Mouse (Mus musculus): ENCODE measurements around the gene Gm26938. TPM values are rescaled to one million over a fixed set of nuclear protein-coding genes. Genes with fewer than 3 reads are reported as not detected.

The Gm26938 gene
- total RNA-seq, 1 experiment from 2014 or later, result not detected

Other genes starting within 250 kb of the Gm26938 start
- gene Micall2, start 90.1 kb downstream of the Gm26938 start, total RNA-seq (2017), result 0.57 to 5.3 TPM in 2 of 3 replicates, not detected in the other
- gene Ints1, start 50.7 kb downstream of the Gm26938 start, total RNA-seq (2017), result 28.1 to 36.6 TPM (median 32.7 TPM) in 3 replicates
- 73.5 to 94.4 TPM (median 82.2 TPM) in 3 replicates for gene Mafk, start 34.9 kb downstream of the Gm26938 start, total RNA-seq (2017)
- 0.67 TPM in 1 of 3 replicates, not detected in the others for gene Tmem184a, start 6.5 kb downstream of the Gm26938 start, total RNA-seq (2017)
- gene Psmg3, start 478 bp upstream of the Gm26938 start, total RNA-seq (2017), result 3.5 to 12.3 TPM (median 7.6 TPM) in 3 replicates
- gene Elfn1, start 81.5 kb upstream of the Gm26938 start, total RNA-seq (2017), result not detected in 3 replicates